Mouse (Mus musculus) heart, postnatal 4 days (tissue): ENCODE measurements around the gene Ccdc163. TPM values are rescaled to one million over a fixed set of nuclear protein-coding genes. Genes with fewer than 3 reads are reported as not detected.

Experiments used
- DNase-seq: peaks from one replicate; pipeline ENCODE4 v3.0.0; 2021
- total RNA-seq, 2 experiments: library from RNA; stranded (reverse); gene quantifications; 2 replicates each; pipeline ENCODE4 v1.2.3; 2021

The Ccdc163 gene
- total RNA-seq, 2 experiments from 2014 or later, result 10.2 to 10.5 TPM

GRCm38 (mm10) chr4:116781366-116781765, 73.1 kb downstream of the Ccdc163 start:
- DNase-seq, result no peak

- DNase-seq, result no peak
These were observed 73.9 kb downstream of the Ccdc163 start for GRCm38 (mm10) chr4:116782171-116782570.

- no peak for DNase-seq
These were observed 78.3 kb downstream of the Ccdc163 start for GRCm38 (mm10) chr4:116786587-116786986.

- no peak for DNase-seq
These were observed 79.9 kb downstream of the Ccdc163 start for GRCm38 (mm10) chr4:116787985-116788760.

GRCm38 (mm10) chr4:116788956-116789355, 80.6 kb downstream of the Ccdc163 start:
- DNase-seq, result peak; percentile 87

- DNase-seq, result no peak
These were observed 84.1 kb downstream of the Ccdc163 start for GRCm38 (mm10) chr4:116792453-116792852.

GRCm38 (mm10) chr4:116794273-116794672, 86.0 kb downstream of the Ccdc163 start:
- DNase-seq, result no peak

- peak; percentile 53 for DNase-seq
These were observed 88.3 kb downstream of the Ccdc163 start for GRCm38 (mm10) chr4:116796442-116797110.

- DNase-seq, result no peak
These were observed 91.6 kb downstream of the Ccdc163 start for GRCm38 (mm10) chr4:116799901-116800300.

Other genes with a start within 250 kb of the Ccdc163 start
- gene Mast2, start 244.3 kb upstream of the Ccdc163 start, total RNA-seq, result 10 to 100 TPM; 98.2 to 98.4 TPM
- 10 to 100 TPM; 17.3 to 18.0 TPM for gene Ipp, start 201.0 kb upstream of the Ccdc163 start, total RNA-seq
- 10 to 100 TPM; 18.6 to 20.0 TPM for gene Tmem69, start 152.6 kb upstream of the Ccdc163 start, total RNA-seq
- gene Gpbp1l1, start 150.9 kb upstream of the Ccdc163 start, total RNA-seq, result 10 to 100 TPM; 55.7 to 66.5 TPM
- 1 to 10 TPM; 1.5 to 4.1 TPM for gene Ccdc17, start 111.9 kb upstream of the Ccdc163 start, total RNA-seq
- 10 to 100 TPM; 89.1 to 92.2 TPM for gene Nasp, start 80.6 kb upstream of the Ccdc163 start, total RNA-seq
- gene Akr1a1, start 56.8 kb upstream of the Ccdc163 start, total RNA-seq, result 100 to 1,000 TPM; 438 to 466 TPM
- 100 to 1,000 TPM; 393 to 438 TPM for gene Prdx1, start 23.0 kb upstream of the Ccdc163 start, total RNA-seq
- gene Mmachc, start 103 bp upstream of the Ccdc163 start, total RNA-seq, result 10 to 100 TPM; 26.5 to 32.4 TPM
- gene Tesk2, start 12.4 kb downstream of the Ccdc163 start, total RNA-seq, result 1 to 10 TPM; 1.9 to 2.1 TPM
- gene Toe1, start 99.1 kb downstream of the Ccdc163 start, total RNA-seq, result 10 to 100 TPM; 13.3 to 15.4 TPM
- gene Mutyh, start 99.2 kb downstream of the Ccdc163 start, total RNA-seq, result 1 to 10 TPM; 4.0 to 4.2 TPM
- gene Hpdl, start 113.2 kb downstream of the Ccdc163 start, total RNA-seq, result 1 to 10 TPM; 1.3 to 2.2 TPM
- 1 to 10 TPM; 2.1 to 2.4 TPM for gene Zswim5, start 168.9 kb downstream of the Ccdc163 start, total RNA-seq